Mouse (Mus musculus): Measurements from ENCODE around the gene Xxylt1.

Gene Xxylt1

DNA sequence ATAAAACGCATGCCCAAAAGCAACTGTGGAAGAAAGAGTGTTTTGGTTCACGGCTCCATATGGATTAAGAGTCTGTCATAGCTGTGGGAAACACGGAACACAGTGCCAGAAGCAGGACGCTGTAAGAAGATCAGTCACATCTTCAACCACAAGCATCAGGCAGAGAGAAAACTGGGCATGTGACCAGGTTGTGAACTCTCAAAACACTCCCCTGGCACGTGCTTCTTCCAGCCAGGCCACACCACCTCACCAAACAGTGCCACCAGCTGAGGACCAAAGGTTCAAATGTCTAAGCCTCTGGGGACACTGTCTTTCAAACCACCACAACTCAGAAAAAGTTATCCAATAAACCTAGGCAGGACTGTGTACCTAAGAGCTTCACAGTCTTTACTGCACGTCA lies 93.0 kb downstream of the Xxylt1 start:
- no peak for DNase-seq (ENCODE audit: low spot score)

DNA sequence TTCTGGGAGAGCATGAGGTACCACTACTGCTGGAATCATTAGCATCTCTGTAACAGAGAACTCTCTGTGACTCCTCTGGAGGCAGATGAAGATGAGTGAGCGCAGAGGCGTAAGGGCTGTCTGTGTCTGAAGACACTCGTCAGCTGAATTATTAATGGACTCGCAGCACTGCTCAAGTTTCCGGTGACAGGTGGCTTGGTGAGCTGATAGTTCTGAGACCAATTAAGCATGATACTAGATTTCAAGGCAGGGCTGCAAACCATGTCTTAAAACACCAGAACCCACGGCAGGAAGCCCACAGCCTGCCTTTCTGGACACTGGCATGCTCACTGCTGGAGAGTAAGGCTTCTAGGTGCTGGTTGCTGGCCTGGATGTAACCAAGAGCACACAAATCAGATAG lies 93.5 kb downstream of the Xxylt1 start:
- DNase-seq (ENCODE audit: low spot score) = no peak

DNA sequence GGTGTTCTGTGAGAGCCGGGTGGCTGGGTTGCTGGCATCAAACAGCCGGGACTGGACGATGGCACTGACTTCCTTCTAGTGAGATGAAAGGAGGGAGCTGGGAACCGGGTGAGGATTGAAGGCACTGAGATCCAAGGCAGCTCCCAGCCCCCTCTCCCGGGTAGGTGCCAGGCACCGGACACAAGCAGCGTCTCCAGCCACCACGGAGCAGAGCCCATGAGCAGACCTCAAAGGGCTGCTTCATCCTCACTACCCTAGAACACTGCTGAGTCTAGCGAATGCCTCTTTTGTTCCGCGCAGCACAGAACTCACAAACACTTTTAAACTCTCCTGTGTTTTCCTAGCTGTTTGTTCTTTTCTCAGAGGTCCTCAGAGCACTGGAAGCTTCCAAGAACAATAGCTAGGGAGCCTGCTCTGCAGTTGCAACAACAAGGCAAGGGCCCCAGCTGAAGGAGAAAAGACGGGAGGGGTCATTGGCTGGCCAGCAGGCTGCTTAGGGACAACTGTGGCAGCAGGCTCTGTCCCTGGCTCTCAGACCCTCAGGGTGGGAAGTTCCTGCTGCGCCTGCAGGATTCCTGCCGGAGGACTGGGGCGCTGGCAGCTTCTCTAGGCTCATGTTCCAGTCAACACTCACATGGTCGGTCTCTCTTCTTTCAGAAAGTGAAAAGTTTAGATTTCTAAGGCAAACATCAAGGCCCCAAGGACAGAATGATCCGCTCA lies 96.2 kb downstream of the Xxylt1 start:
- DNase-seq (ENCODE audit: low spot score) = peak; percentile 34

DNA sequence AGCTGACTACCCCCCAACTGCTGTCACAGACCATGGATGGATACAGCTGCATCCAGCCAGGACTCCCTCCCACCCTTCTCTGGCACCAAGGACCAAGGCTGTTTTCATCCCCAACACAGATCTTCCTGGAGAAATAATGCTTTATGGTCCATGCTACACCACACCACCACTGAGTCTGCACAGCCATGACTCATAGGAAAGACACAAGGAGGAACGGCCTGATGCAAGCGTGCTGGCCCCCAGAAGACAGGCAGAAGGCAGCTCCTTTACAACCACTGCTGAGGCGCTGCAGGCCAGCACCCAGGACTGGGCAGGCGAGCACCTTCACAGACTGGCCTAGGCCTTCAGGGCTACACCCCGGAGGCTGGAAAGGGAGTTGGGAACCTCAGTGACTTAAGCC lies 97.1 kb downstream of the Xxylt1 start:
- no peak for DNase-seq (ENCODE audit: low spot score)

DNA sequence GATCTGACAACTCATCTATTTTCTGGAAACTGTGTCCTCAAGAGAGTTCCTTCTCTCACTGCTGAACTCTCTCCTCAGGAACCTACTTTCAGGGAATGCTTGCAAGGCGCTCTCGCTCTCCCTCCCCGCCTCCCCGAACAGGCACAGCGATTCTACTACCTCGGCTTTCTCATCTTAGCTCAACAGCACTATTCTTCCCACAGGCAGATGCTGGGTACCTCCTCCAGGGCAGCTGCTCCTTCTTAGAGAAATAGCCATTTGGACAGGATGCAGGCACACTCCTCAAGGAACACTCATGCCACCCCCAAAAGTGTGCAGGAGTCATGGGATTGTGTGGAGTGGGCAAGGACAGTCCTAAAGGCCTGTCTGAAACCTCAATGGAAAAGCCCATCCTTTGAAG lies 97.5 kb downstream of the Xxylt1 start:
- no peak for DNase-seq (ENCODE audit: low spot score)

DNA sequence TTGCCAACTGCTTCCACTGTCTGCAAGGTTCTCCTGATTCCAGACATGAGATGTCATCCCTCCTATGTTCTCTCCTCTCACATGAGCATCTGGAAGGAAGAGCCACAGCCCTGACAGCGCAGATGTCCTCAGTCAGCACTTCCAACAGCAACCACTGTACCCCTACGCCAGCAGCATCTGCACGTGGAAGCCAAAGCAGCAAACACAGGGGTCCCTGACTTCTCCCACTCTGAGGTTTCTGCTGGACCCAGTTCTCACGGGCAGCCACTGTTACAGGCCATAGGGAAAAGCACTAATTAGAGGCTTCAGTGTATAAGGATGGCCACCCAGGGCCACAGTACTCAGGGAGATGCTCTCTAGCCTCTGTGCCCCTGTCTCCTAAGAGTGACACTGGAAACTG lies 98.0 kb downstream of the Xxylt1 start:
- DNase-seq (ENCODE audit: low spot score) = no peak

DNA sequence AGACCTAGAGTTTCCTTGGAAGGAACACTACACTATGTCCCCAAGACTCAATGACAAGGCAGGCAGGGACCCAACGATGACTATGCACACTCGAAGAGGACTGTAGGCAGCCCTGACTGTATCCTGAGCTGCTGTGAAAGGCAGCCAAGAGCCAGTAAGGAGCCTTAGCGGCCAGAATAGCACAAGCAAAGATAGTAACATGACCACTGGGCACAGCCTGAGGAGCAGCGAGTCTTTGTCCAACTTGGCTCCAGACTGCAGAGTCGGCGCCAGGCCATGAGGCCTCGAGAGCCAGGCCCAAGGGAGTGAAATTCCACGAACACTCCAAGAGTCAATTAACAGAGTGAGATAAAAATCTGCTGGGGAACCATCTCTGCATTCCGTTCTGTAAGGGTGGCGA lies 99.9 kb downstream of the Xxylt1 start:
- DNase-seq (ENCODE audit: low spot score) = no peak

DNA sequence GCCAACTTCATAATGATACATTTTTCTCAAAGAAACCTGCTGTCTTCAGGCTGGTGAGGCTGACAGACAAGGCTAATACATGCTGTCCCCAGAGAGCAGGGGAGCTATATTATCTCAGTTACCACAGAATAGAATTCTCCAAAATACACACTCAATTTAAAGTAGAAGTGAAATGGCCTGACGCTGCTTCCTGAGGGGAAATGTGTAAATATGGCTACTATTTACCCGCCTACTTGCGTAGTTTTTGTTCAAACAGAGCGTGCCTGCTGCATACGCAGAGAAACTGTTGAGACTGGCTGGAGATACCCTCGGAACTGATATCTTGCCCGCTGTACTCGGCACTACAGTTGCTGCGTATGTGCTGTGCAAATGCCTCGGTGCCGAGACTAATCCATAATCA lies 101.3 kb downstream of the Xxylt1 start:
- DNase-seq (ENCODE audit: low spot score) = no peak

DNA sequence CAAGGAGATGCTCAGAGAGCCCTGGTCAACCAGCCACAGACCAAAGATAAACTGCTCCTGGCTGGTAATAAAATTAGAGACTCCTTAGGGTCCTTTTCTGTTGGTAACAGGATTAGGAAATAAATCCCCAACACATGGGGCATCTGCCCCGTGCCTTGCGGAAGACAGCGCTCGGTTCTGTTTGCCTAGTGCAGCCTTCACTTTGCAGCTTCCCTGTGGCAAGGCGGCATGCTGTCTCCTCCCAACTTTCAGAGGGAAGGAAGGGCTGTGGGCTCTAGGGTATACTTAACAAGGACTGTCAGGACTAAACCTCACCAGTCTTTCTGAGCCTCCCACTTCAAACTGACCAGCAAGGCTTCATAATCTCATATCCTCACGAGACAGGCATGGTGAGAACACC lies 103.5 kb downstream of the Xxylt1 start:
- DNase-seq (ENCODE audit: low spot score) = no peak

DNA sequence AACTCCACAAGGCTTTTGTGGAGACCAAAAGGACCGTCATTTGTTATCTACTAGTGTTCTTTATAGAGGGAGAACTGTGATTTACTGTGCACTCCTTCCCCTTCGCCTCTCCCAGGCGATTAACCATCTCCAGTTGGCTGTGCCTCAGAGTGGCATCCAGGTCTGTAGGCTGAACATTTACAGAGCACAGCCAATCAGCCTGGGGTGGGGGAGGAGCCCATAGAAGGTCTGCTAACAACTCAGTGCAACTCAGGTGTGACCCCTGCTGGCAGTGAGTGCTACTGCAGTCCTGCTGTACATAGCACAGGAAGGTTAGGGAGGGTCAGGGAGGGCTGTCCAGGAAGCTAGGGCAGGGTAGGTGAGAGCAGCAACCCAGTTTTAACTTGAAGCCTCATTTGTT lies 104.0 kb downstream of the Xxylt1 start:
- peak; percentile 96 for DNase-seq (ENCODE audit: low spot score)

DNA sequence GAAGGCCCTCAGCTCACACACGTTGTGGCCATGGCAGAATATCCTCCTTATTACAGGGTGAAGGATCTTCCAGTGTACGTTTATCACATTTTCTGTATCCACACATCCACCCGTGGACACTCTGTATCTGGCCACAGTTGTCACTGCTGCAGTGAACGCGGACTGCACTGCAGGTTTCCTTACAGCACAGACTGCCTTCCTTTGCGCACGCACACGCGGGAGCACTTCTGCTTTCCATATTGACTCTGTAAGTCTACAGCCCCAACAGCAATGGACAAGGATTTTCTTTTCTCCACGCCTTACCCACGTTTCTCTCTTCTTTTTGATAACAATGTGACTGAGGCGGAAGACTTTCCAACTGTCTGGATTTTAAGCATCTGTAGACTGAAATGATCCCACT lies 106.7 kb downstream of the Xxylt1 start:
- no peak for DNase-seq (ENCODE audit: low spot score)

DNA sequence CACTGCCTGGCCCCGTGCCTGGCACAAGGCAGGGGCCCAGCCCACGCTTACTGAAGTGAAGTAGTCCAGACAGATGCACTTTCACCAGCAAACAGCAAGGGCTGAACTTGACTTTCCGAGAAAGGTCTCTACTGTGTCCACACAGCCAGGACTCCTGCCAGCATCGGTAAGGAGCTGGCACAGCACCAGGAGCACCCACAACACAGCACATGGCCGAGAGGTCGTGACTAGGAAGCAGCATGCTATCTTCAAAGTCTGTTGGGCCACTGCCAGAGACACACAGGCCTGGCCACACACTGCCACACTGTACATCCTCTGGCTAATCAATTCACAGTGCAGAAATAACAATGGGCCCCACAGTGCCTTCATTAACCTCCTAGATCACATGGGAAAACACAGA lies 107.8 kb downstream of the Xxylt1 start:
- DNase-seq (ENCODE audit: low spot score) = no peak

DNA sequence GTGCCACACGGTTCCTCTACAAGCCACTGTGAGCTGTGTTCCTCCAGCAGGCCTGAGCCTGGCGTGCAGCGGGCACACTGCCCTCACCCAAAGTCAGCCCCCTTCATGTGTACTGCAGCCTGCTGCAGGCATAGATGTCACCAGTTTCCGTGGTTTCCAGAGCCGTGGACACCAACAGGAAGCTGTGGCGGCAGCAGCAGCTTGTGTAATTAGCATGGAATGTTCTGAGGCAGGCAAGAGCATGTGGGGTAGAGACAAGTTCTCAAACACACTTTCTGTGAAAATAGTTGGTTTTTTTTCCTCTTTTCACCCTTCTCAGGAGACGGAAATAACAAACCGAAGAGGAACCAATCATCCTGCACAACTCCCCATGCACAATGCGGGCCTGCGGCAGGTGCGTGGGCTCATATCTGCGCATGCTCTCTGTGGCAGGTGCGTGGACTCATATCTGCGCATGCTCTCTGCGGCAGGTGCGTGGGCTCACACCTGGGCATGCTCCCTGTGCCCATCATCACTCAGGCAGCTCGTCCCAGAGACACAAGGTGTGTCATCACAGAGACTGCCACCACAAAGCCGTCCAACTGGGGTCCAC lies 109.2 kb downstream of the Xxylt1 start:
- DNase-seq (ENCODE audit: low spot score) = no peak

DNA sequence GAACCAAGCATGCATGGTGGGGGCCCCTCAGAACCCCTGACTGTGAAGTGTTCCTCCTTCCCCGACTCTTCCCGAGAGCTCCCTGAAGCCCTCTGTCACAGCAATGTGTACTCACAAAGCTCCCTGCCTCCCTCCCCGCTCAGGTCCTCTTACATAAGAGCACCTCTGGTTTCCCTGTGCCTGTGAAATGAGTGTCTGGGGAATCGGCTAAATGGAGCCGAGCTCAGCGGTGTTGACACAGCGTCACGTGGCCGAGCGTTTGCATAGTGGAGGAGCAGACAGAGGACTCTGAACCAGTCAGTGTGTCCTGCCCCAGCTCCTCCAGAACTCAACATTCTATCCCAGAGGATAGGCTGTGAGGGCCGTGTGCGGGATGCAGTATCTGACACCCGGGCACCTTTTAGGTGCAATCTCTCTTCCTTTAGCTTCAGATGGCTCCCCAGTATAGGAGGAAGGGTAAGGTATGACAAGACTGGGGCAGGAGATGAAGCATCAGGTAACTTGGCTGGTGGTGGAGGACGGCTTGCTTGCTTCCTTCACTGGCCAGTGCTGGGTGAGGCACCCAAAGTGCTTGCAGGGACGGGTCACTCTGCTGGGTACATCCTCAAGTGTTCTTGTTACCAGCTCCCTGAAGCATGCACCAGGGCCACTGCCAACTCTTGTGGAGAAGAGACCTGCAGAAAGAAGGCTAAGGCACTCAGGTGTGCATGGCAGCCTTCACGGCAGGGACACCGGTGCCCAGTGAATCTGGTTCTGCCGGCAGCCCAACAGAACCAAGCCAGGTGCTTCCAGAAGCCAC lies 111.8 kb downstream of the Xxylt1 start:
- DNase-seq (ENCODE audit: low spot score) = peak; percentile 57

DNA sequence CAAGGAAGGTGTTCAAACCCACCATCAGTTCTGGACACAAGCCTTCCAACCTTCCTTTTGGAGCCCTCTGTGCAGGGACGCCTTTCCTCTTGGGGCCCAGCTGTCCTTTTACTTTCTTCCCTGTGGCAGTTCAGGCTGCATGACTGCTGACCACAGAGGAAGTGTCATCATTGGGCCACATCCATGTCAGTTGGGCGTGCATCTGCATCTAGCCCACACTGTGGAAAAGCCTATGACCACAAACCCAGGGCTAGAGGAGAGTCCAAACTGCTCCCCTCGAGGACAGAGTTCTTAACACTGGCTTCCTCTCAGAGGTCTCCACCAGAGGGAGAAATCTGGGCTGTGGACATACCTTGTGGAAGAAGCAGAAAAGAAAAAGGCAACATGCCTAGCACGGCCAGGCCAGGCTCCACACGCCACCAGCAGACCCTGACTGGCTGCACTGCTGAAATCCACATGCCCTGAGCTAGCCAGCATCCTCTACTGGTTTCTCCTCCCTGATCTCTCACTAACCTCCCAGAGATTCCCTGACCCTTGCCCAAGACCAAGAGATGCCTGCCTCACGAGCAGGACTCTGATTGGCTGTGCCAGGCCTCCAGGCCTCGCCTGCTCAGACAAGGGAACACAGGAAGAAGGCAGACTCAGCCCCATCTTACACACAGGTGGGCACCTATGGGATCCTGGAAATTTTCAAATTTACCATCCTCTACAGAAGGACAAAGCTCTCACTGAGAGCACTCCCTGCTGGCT lies 112.7 kb downstream of the Xxylt1 start:
- DNase-seq (ENCODE audit: low spot score) = no peak

DNA sequence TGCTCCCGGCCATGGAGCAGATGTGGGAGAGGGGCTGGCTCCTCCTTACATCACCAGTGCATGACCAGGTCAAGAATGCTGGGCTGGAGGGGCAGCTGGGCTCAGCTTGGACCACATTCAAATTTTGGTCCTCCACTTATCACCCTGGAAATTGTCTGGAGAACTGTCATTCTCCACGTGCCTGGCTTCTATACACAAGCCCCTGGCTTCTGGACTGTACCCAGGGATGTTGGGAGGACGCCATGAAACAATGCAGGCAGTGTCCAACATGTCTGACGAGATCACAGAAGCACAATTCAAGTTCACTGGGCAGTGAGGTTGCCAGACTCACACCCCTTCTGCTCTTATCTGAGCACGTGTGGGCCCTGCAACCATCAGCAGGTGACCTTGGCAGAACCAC lies 114.5 kb downstream of the Xxylt1 start:
- DNase-seq (ENCODE audit: low spot score) = no peak

DNA sequence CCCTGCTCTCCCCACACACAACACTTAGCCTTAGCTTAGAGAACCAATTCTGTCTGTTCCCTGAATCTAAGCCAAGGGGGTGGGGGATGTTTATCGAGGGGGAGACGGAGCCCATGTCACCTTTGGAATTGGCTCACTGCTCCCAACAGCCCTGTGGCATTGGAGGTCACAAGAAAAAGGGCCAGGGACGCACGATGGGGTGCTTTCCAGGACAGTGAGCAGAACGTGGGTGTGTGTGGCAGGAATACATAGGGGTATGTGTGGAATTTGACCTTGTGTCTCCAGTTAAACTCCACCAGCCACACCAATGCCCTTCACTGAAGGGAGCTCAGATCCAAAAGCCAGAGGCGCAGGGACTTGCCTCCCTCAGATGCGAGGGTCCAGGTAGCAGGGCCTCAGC lies 116.3 kb downstream of the Xxylt1 start:
- DNase-seq (ENCODE audit: low spot score) = no peak

DNA sequence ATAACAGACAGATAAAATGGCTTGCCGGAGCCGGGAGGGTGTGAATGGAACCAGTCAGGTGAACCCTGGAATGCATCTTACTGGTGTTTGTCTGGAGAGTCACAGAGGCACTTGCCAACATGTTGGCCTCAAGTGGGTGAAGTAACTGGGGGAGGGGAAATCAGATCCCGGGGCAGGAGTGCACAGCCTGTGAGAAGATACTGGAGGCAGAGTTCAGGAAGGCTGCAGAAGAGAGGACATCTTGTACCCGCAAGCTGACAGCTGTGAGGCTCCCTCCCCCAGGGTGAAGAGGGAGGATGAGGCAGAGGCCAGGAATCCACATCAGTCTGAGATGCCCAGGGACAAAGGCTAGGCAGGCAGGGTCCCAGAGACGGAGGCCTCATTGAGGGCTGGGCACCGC lies 116.8 kb downstream of the Xxylt1 start:
- DNase-seq (ENCODE audit: low spot score) = no peak

DNA sequence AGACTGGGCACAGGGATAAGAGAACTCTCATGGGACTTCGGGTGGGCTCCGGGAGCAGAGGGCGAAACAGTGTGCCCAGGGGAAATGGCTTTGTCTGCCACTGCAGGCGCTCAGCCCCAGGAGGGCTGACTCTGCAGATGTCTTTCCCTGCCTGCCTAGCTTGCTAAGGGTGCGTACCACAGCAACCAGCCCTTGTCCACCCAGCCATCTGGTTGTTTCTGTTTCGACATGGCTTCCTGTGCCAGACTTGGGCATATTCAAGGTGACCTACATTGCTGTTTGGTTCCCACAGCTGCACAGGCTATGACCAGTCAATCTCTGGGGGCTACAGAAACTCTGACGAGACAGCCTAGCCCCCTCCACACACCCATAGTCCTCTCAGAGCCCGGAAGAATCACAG lies 118.7 kb downstream of the Xxylt1 start:
- no peak for DNase-seq (ENCODE audit: low spot score)

DNA sequence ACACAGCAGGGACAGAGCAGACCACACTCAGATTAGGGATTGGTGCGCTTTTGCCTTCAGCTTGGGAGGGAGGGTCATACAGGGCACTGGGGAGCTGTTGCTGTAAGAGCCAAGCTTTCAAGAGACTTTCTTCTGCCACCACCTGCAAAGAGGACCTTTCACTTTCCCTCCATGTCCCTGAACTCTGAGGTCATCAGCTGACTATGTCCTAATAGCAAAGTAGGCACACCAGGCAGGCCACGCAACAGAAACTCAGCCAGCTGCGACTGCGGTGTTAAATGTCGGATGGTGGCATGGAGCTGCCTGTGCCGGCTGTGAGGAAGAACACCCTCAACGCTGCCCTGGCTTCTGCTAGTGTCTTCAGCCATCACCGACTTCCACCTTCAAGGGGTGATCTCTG lies 120.1 kb downstream of the Xxylt1 start:
- no peak for DNase-seq (ENCODE audit: low spot score)

DNA sequence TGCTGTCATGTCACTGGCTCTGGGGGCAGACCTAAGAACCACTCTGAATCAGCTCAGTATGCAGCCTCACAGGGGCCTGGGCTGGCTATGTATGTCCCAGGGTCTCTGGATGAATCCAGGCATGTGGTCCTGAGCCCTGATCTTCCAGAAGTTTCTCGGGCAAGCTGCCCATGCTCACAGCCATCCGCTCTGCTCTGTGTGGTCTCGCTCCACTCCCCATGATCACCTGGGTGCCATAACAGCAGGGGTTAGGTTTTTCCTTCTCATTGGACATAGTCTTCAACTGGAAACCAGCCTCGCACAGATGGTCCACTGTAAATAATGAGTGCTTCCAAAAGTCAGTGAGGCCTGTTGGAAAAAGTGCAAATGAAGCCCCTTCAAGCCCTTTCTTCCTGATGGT lies 121.0 kb downstream of the Xxylt1 start:
- no peak for DNase-seq (ENCODE audit: low spot score)

DNA sequence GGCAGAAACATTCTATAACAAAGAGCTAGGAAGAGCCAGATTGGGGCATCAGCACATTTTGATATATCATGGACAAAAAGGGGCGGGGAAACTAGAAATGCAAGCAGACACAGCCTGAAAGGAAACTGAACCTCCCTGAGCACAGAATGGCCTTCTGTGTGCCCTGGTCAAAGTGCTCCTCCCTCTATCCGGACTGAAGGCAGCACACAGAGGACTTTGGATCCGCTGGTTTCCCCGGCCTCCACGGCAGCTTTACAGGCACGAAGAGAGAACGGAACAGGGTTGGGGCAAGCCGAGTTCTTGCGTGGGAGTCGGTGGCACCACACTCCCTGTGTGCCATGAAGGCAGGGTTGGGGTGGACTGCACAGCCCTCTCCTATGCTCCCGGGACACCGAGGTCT lies 121.5 kb downstream of the Xxylt1 start:
- no peak for DNase-seq (ENCODE audit: low spot score)

DNA sequence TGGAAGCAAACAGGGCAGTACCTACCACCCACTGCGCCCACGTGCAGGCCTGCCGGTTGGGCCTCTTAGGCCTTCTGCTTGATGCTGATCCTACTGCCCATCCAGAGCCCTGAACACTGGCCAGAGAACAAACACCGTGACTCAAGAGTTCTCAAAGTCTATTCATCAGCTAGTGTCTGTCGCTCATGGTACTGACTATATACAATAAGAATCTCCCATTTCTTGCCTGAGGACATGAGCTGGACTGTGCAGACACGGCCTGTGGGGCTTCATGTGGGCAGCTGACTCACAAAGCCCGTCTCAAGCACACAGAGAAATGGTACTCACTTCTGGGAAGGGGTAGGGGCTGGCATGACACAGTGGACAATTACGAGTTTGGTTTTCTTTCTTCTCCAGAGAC lies 125.1 kb downstream of the Xxylt1 start:
- no peak for DNase-seq (ENCODE audit: low spot score)
